Mouse (Mus musculus): ENCODE results near the gene Prune2.

- no peak for TF ChIP-seq MYOG (IDR thresholded peaks at IDR 0.05; ENCODE audit: control insufficient read depth in 1 of 3, insufficient read depth in 1 of 3, insufficient read length in 2 of 3, low read depth in 2 of 3)
- TF ChIP-seq USF1 (IDR thresholded peaks at IDR 0.05; ENCODE audit: low read depth), result no peak
- no peak for TF ChIP-seq POLR2A (IDR thresholded peaks at IDR 0.05; ENCODE audit: insufficient read length, low read depth)
Measured at GRCm38 (mm10) chr19:17241206-17241605, 285.3 kb downstream of the Prune2 start.

Measured in myocyte (in vitro differentiated cells).